Mouse (Mus musculus) c-Kit-positive CD71-positive TER-119-positive erythroid progenitor cells, embryonic 14.5 days (primary cell): Measurements from ENCODE around the gene Lrp8.
A peak's percentile ranks its signal among the peaks of the same experiment; 100 is the strongest.

Experiments
- DNase-seq: peaks from one replicate; pipeline ENCODE4 v3.0.0-alpha.2; 2013; ENCODE audit warnings: low spot score

Lrp8 gene

DNA sequence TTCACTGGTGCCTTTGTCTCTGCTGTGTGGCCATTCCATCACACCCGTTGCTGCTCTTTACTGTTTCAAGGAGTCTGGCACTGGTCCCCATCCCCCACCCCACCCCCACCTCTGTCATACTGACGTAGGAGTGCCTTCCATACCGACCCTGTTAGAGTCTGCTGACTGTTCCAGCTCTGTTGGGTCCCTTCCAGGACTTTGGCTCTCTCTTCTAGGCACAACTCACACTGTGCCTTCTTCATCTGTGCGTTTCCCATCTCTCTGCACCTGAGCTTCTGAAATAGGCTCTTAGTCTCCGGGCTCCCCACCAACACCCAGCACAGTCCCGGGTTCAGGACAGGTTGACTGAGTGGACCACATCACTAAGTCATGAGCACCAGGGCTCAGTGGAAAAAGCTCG is 44.7 kb downstream of the Lrp8 start:
- no peak for DNase-seq

DNA sequence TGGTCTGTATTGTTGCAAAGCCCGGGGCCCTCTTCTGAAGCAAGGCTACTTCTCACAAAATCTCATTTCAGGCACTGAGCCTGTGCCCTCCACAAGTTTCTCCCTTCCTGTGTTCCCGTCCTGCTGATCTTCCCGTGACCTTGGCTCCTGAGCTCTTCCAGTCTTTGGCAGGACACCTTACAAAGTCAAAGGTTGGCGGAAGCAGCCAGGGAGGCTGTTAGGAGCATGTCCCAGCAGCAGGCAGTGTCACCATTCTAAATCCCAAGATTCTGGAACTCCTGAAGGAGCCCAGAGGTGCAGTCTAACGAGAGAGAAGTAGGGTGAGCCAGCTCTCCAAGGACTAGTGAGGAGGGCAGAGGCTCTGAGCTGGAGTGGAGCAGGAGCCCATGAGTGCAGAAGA is 46.5 kb downstream of the Lrp8 start:
- DNase-seq = no peak

DNA sequence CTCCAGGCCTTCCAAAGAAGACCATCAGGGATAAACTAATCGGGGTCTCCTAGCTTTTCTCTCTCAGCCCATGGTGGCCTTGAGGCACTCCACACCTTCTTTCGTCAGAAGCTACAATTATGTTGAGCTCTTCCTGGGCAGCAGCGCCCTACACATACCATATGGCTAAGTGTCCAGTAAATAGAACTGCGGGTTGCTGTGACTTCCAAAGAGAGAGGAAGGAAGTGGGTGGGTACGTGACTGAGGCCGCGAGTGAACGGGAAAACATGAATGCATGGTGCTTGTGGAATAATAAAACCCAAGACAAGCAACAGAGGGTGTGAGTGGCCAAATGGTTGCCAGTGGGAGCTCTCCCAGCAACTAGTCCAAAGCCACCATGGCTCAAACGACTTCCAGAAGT is 47.6 kb downstream of the Lrp8 start:
- no peak for DNase-seq

DNA sequence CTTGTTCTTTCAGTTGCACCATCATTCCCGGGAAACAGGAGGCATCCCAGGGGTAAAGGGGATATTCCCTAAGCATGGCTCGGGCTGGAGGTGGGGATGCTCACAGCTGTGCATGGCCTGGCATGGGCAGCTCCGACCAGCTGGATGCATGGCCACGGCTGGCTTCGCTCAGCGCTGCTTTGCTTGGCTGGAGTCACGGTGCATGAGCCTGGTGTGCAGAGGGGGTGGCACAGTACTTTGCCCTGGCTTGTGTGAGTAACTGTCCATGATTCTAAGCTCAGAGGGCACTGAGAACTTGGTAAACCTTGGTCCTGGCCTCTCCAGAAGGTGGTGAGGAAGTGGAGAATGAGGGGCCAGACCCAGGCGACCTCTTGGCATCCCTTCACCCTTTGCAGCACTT is 48.0 kb downstream of the Lrp8 start:
- no peak for DNase-seq

DNA sequence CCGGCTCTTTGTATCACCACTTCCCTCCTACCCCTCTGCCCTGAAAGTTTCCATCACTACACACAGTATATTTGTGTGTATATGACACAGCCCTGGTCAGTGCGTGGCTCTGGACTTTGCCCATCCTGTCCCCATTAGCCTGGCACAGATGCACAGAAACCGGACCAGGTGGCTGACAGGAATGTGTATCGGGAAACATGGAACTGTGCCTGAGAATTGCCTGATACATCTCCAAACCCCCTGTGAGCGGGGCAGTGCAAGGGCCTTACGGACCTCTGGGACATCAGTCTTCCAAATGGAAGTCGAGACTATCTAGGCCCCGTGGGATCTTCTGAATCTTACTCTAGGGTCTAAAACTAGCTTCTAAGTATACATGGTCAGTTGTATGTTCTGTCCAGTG is 51.3 kb downstream of the Lrp8 start:
- no peak for DNase-seq

DNA sequence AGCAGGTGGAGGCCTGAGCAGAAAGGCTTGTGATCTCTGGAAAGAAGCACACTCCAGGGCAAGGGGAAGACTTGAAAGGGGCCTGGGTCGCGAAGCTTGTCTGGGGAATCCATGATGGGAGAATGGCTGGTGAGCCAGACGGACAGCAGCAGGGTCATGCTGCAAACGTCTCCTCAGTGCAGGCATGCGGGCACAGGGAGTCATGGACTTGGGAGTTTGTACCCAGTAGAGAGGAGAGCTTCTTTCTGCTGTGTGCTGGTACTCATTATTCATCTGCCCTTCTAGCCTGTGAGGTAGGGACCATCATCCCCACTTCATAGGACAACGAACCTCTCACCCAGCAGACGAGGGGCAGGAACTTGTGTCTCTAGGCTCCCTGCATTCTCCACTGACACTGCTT is 51.8 kb downstream of the Lrp8 start:
- DNase-seq = no peak

DNA sequence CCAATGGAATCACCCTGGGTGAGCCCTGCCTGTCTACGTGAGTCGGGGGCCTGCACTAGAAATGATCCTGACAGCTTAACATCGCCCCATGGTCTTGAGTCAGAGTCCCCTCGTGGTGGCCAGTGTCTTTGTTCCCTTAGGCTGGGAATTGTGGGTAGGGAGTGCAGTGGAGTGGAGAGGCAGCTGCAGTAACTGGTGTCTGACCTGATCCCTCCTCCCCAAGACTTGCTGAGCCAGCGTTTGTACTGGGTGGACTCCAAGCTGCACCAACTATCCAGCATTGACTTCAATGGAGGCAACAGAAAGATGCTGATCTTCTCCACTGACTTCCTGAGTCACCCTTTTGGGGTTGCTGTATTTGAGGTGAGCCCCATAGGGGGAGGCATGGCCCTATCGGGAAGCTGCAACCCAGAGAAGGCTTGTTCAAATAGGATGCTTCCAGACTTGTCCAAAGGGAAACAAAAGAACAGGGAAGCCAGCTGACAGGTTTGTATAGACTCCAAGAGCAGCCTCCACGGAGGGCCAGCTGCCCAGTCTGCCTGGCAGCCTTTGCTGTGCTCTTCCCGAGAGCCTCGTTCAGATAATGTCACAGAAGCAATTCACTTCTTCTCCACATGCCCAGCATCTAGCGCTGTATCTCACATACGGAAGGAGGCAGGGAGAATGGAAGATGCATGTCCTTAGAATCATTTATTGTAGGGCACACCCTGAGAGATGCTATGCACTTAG is 55.1 kb downstream of the Lrp8 start:
- no peak for DNase-seq

DNA sequence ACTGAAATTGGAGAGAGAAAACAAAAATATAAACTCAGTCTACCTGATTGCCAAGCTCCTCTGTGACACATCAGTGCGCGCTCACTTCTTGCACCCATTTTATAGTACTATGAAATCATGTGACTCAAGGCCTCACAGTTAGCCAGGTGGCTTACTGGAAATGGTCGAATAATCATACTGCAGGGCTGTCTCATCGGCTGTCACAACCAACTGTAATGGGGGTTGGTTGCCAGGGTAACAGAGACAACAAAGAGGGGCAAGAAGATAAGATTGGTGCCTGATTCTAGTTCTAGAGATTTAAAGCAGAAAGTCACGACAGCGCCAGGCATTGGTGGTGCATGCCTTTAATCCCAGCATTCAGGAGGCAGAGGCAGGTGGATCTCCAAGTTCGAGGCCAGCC is 56.9 kb downstream of the Lrp8 start:
- no peak for DNase-seq

DNA sequence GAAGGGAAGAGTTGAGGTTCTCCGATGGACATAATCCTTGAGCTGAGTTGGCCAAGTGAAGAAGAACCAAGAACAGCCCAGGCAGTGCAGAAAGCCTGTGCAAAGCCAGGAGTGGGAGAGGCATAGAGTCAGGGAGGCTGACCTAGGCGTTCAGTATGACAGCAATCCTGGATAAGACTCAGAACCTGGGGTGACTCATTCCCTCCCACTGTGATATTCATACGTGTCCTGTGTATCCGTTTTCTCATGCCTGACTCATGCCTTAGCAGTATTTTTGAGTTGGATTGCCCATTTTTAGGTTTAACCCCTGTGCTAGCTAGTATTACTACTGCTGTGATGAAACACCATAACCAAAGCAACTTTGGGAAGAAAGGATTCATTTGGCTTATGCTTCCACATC is 62.8 kb downstream of the Lrp8 start:
- DNase-seq = no peak

DNA sequence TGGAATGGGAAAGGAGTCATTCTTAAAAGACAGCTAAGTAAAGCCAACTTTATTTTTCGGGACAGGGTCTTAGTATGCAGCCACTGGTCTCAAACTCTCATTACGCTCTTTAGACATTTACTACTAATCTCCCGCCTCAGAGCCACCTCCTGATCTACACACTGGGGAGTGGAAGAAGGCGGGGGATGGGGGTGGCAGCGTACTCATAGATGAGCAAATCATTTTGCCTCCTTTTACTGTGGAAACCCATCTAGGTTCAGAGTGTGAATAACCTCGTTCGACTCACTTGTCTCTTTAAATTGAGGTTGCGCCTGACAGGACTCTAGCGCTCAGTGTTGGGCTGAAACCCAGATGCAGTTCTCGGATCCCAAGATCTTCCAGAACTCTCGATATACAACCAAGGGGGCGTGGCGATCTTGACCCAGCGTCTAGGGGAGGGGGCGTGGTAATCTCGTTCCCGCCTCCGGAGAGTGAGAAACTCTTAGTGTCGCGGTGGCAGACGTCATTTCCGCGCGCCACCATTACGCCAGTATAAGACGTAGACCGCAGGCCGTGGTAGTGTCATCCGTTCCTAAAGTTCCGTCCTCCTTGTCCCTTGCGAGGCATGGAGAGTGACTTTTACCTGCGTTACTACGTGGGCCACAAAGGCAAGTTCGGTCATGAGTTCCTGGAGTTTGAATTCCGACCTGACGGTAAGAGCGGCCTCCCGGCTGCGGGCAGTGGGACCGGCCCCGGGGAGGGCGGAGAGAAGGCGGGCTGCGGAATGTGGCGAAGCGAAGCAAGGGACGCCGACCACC is 77.4 kb downstream of the Lrp8 start, which contains the start of gene Magoh:
Gene Magoh, plus strand, starts transcription at position 502 of the 797 bp plus-strand sequence.
- peak; percentile 99 for DNase-seq

DNA sequence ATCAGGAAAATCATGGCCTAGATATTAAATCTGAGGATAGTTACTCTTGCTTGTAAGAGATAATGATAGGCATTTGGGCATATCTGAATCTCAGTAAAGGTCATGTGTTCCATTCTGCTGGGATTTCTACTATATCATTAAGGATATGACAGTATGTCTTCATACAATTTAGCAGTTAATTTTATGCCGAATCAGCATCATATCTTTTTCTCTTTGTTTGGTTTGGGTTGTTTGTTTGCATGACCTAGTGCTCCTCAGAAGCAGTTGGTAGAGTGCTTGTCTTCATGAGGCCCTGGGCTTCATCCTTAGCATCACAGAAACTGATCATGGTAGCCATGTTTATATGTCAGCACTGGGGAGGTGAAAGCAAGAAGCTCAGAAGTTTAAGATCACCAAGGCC is 79.6 kb downstream of the Lrp8 start:
- DNase-seq = no peak

DNA sequence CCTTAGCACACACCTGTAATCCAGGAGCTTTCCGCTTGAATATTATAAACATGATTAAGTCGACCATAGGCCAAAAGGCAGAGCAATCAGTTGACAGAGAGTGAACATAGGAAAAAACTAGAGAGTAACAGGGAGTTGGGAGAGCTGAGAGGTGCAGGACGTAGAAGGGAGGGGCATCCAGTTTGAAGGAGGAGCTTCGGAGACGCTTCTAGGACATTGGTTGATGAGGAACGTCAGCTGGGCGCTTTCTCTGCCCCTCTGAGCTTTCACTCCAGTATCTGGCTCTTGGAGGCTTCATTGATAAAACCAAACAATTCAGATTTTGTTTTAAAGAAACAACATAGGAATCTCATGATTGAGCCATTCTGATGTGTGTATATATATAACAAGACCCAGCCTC is 84.3 kb downstream of the Lrp8 start:
- DNase-seq = no peak

DNA sequence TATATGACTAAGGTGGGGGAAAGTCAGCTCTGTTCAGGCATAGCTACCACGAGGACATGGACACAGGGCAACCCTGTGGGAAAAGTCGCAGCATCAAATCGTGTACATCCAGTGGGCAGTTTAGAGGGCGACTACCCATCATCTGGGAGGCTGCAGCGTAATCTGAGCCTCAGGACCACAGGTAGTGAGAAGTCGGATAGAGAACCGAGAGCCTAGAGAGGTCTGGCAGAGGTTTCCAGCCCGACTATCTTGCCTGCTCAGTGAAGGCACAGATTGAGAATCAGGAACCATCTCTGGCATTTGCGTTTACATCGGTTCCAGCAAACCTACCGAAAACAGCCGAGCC is 87.3 kb downstream of the Lrp8 start:
- DNase-seq = no peak

DNA sequence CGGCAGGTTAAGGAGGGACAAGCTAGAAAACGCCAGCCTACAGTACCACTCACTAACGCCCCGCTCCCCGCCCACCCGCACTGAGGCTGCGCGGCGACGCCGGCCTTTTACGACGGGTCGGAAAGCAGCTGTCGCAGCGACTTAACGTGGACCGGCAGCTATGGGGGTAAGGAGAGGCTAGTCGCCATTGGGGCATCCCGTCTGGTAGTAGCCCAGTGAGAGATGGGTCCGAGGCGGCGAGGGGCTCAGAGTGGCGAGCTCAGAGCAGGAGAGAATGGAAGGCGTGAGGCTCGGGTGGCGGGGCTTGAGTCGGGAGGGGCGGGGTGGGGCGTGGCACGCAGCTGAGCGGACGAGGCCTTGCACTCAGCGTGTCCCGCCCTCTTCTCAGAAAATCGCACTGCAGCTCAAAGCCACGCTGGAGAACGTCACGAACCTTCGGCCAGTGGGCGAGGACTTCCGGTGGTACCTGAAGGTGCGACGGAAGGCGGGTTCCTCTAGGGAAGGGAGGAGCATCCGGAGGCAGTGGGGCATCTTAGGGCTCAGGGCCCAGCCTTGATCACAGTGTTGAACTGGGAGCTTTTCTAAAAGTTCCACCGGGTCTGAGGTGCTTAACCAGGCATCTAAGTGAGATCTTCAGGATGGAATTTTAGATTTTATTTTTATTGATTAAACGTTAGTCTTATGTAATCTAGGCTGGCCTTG is 87.8 kb downstream of the Lrp8 start, which contains the start of gene 0610037L13Rik:
Gene 0610037L13Rik, plus strand, starts transcription at position 83 of the 702 bp plus-strand sequence.
- DNase-seq = peak; percentile 94

DNA sequence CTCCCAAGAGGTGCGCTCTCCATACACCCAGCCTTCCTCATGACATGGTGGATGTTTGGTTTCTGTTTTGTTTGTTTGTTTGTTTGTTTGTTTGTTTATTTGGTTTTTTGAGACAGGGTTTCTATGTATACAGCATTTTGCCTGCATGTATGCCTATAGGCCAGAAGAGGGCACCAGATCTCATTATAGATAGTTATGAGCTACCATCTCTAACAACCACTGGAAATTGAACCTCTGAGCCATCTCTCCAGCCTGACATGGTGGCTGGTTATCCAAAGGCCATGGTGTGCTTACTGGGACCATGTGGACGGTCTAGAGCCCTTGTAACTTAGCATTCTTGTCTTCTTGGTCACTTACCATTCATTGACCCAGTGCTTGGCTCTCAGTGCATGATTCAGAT is 90.6 kb downstream of the Lrp8 start:
- no peak for DNase-seq

DNA sequence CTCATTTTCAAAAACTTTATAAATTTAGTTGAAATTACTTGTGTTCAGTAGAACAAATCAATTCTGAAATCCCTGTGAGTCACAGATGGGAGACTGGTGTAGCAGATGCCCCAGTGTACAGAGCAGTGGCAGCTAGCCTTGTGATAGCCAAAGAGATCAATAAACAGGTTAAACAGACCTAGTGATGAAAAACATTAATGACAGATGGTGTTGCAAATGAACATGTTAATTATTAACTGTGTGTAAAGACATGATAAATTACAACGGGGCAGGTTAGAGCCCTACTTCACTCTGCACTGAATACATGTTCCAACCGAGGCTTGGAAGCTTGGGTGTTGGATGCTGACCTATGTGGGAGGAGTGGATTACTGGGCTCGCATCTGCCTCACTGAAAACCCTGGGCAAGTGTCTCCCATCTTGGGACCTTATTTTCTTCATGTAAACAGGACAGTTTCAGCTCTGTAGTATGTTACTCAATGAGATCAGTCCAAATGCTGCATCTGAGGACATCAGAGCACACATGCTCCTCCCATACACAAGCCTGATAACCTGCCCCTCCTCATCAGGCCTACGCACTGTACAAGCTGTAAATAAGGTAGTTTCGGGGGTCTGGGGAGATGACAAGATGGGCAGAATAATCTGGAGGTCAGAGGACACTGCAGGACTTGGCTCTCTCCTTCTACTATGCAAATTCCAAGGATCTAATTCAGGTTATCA is 97.3 kb downstream of the Lrp8 start:
- DNase-seq = no peak

DNA sequence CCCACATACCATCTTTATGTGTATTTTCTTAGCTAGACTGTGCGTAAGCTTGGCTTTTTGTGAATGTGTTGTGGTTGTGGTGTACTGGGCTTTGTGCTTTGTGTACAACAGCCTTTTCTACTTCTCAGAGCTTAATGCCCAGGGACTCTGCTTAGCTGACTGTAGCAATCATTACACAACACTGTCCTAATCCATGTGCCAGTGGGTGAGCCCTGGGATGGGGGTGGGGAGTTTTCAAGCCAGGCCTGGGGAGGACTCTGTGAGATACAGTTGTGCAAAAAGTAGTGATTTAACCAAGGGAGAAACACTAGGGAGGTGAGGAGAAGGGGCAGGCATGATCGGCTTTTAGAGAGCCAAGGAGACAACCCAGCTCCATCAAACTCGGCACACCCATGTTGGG is 98.1 kb downstream of the Lrp8 start:
- no peak for DNase-seq

DNA sequence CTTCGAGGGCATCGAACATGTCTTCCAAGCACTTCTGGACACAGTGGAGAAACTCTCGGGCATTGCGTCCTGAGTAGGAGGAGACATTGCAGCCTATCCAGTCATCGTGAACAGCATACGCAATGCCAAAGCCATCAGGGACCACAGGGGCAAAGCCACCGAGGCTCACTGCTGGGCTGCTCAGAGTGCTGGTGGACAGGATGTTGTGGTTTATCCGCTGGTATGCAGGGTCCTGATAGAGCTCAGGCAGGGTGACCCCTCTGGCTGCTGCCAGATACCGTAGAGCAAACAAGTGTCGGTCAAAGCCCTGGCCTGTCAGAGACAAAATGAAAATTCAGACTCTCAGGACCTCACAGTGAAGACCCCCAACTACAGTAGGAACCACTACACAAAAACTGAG is 102.2 kb downstream of the Lrp8 start:
- DNase-seq = no peak

DNA sequence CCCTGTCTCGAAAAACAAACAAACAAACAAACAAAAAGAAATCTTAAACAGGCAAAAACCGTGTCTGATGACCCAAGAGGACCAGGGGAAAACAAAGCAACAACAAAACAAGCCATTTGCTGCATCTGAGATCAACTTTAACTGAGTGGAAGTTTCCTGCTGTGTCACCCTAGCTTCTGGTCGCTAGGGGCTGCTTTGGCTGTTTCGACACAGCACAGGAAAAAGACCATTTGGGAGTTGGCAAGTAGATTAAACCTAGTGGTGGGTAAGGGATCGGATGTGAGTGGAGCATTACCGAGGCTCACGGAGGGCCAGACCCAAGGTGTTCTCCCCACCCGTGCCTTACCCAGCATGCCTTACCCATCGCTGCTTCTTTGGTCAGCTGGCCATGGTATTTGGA is 104.5 kb downstream of the Lrp8 start:
- no peak for DNase-seq

DNA sequence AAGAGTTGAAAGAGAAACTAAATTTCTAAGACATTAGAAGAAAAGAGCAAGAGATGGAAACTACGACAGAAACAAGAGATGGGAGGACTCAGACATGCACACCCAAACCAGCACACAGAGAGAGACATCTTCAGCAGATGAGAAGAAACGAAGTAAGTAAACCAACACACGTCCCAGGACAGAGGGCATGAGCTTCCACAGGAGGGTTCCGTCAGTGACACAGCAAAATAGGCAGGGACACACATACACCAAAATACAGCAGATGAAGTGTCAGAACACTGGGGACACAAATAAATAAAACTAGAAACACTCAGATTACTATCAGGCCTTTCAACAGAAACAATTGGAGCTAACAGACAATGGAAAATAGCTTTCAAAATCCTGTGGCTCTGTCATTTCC is 108.0 kb downstream of the Lrp8 start:
- no peak for DNase-seq

DNA sequence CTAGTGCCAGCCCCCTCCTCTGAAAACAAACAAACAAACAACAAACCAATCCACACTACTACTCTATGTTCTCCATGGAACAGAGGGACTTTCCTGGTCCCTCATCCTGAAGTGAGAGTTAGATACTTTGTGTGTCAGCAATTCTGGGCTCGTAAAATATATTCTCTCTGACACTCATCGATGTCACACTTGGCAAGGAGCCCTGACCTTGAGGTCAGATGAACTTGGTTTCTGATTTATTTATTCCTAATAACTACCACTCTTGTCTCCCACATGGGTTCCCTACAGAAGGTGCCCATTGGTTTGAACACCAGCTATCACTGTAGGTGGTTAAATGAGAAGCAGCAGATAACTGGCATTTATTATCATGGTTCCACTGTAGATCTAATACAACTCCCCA is 118.3 kb downstream of the Lrp8 start:
- no peak for DNase-seq

DNA sequence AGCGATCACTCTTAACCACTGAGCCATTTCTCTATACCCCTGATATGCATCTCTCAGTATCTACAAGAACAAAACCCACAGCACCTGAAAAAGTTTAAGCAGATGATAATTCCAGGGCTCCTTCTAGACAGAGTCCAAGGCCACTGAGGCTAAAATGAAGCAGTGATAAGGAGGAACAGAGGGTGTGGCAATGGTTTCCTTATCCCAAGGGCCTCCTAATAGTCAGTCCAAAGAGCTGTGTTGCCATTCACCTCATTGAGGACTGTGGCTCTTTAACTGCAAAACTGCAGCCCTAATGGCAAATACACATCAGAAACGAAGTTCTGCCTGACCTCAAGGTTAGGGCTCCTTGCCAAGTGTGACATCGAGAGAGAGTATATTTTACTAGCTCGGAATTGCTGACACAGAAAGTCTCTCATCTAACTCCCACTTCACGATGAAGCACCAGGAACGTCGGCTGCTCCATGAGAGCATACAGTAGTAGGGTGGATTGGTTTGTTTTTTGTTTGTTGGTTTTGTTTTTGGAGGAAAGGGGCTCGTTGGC is 119.2 kb downstream of the Lrp8 start:
- peak; percentile 25 for DNase-seq
